Mouse (Mus musculus): Measurements from ENCODE around the gene Stk19.
"Not testable (repeated sequence)": the region's sequence is repeated elsewhere in the genome, so short reads cannot be mapped to it uniquely, and the experiment has no call there.

GRCm38 (mm10) chr17:34798071-34798470, 38.7 kb downstream of the Stk19 start:
- TF ChIP-seq POLR2A (IDR thresholded peaks at IDR 0.05; ENCODE audit: insufficient read depth, low read depth, low read length); CTCF (IDR thresholded peaks at IDR 0.05); EP300 (IDR thresholded peaks at IDR 0.05; ENCODE audit: insufficient read depth, low read depth, low read length): not testable (repeated sequence)
